ENCODE assay signal across 39 mouse cellular contexts in the genomic region with DNA sequence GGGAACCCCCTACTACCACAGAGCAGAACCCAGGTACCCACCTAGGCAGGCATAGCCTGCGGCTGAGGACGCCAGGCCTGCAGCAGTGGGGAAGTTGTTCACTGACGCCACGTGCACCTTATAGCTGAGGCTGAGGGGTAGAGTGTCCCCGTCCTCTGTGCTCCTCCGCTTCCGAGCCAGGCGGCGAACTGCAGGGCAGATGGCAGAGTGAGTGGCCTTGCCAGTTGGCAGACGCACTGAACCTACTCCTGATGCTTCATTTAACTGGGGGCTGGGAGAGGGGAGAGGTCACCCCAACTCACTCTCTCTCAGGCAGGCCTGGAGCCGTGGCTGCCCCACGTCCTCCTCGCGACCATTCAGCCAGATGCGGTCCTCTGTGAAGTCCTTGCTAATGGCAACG. TPM values are rescaled to one million over a fixed set of nuclear protein-coding genes. Genes with fewer than 3 reads are reported as not detected.
A peak's percentile ranks its signal among the peaks of the same experiment; 100 is the strongest.
DNase-seq lines count a peak whose midpoint lies in the region; ATAC-seq and TF ChIP-seq lines count a peak whose summit lies in the region.
"Had no signal": no experiment of that assay in that cellular context is flagged by ENCODE, and none has a peak within 500 bp of the region (broad histone marks: within the 10 kb centered on the region; RNA-seq: fewer than 3 reads in every experiment).

No protein-coding gene starts in this region.

- WGBS in midbrain, postnatal 0 days, result 95% methylated on average over 16 of the region's 16 CpGs
- 95% methylated on average over 16 of the region's 16 CpGs for WGBS in midbrain, embryonic 15.5 days
- WGBS in heart, embryonic 12.5 days, result 90% methylated on average over 16 of the region's 16 CpGs

- TF ChIP-seq CTCF in midbrain, postnatal 0 days (IDR thresholded peaks at IDR 0.05), result no peak

- peaks cover 5% of the 10 kb centered on the region; the same call in 1 of the 2 replicates for H3K4me1 ChIP-seq in midbrain, postnatal 0 days (ENCODE audit: insufficient read depth, low read length)
- peaks cover 14% of the 10 kb centered on the region for H3K4me1 ChIP-seq in midbrain, embryonic 15.5 days
- H3K4me1 ChIP-seq in heart, embryonic 12.5 days (replicated peaks), result peaks cover 19% of the 10 kb centered on the region

- no peaks in the 10 kb centered on the region for H3K27me3 ChIP-seq in midbrain, postnatal 0 days (ENCODE audit: insufficient read depth, low read length)
- H3K27me3 ChIP-seq in midbrain, embryonic 15.5 days (replicated peaks), result no peaks in the 10 kb centered on the region
- H3K27me3 ChIP-seq in heart, embryonic 12.5 days (replicated peaks), result no peaks in the 10 kb centered on the region
- H3K27me3 ChIP-seq: CH12.LX; embryonic facial prominence, embryonic 13.5 days; heart, embryonic 15.5 days; limb, embryonic 12.5 days had no signal

- H3K9me3 ChIP-seq in midbrain, postnatal 0 days (ENCODE audit: low read length), result no peaks in the 10 kb centered on the region
- no peaks in the 10 kb centered on the region for H3K9me3 ChIP-seq in midbrain, embryonic 15.5 days
- no peaks in the 10 kb centered on the region; the same call in 1 of the 2 replicates for H3K9me3 ChIP-seq in heart, embryonic 12.5 days (replicated peaks)
- H3K9me3 ChIP-seq: embryonic facial prominence, embryonic 13.5 days; heart, embryonic 15.5 days had no signal

- H3K36me3 ChIP-seq in midbrain, postnatal 0 days (ENCODE audit: insufficient read depth, low read length), result peaks cover 37% of the 10 kb centered on the region
- peaks cover 25% of the 10 kb centered on the region for H3K36me3 ChIP-seq in midbrain, embryonic 15.5 days (replicated peaks)
- H3K36me3 ChIP-seq in heart, embryonic 12.5 days, result peaks cover 49% of the 10 kb centered on the region

- no peak overlapping the region for H3K9ac ChIP-seq in midbrain, postnatal 0 days (replicated peaks; ENCODE audit: low read length, poor library complexity, severe bottlenecking)
- H3K9ac ChIP-seq in midbrain, embryonic 15.5 days, result no peak overlapping the region
- no peak overlapping the region for H3K9ac ChIP-seq in heart, embryonic 12.5 days
- H3K9ac ChIP-seq: embryonic facial prominence, embryonic 13.5 days; heart, embryonic 15.5 days; liver, embryonic 12.5 days; liver, postnatal 0 days had no signal

- no peak overlapping the region for H3K27ac ChIP-seq in midbrain, postnatal 0 days (ENCODE audit: low read depth, low read length)
- no peak overlapping the region for H3K27ac ChIP-seq in midbrain, embryonic 15.5 days
- H3K27ac ChIP-seq in heart, embryonic 12.5 days (ENCODE audit: poor library complexity, severe bottlenecking), result no peak overlapping the region
- H3K27ac ChIP-seq: embryonic facial prominence, embryonic 13.5 days; forebrain, embryonic 10.5 days; heart, embryonic 15.5 days; kidney, postnatal 0 days; liver, embryonic 12.5 days; stomach, postnatal 0 days had no signal

- peak; percentile 76 for DNase-seq in cerebellum, adult 11 months
- peak; percentile 15 for DNase-seq in midbrain, postnatal 0 days (ENCODE audit: low spot score)
- DNase-seq in cerebellum, postnatal 10 days, result peak; percentile 88 to 92
- DNase-seq in layer of hippocampus, postnatal 10 days (ENCODE audit: low spot score in 2 of 2), result no peak
- DNase-seq in heart, adult 11 months, result no peak
- DNase-seq: adrenal gland, adult 8-10 months; kidney, adult 8-10 months; kidney, postnatal 4 days; layer of hippocampus, postnatal 36 days; liver, postnatal 0 days; lung, postnatal 4 days; midbrain, embryonic 14.5 days; right cerebral cortex, postnatal 4 days; thymus, adult 18-20 months; thymus, postnatal 25 days had no signal

- no peak for ATAC-seq in cerebellum, adult (ENCODE audit: insufficient number of reproducible peaks, low FRiP score, low TSS enrichment)
- no peak for ATAC-seq in midbrain, postnatal 0 days (ENCODE audit: low FRiP score)
- ATAC-seq in midbrain, embryonic 15.5 days (replicated peaks), result no peak
- ATAC-seq in heart, embryonic 12.5 days (ENCODE audit: insufficient number of reproducible peaks, low FRiP score), result no peak
- ATAC-seq: forebrain, embryonic 16.5 days; intestine, embryonic 16.5 days; liver, embryonic 12.5 days; liver, postnatal 0 days; lung, postnatal 0 days had no signal

- H3K4me3 ChIP-seq in midbrain, postnatal 0 days (ENCODE audit: low read depth, low read length), result no peak overlapping the region
- no peak overlapping the region for H3K4me3 ChIP-seq in midbrain, embryonic 15.5 days
- no peak overlapping the region for H3K4me3 ChIP-seq in heart, embryonic 12.5 days
- H3K4me3 ChIP-seq: embryonic facial prominence, embryonic 13.5 days; forebrain, embryonic 10.5 days; heart, embryonic 15.5 days; limb, embryonic 12.5 days; liver, embryonic 12.5 days had no signal

- H3K4me2 ChIP-seq in midbrain, postnatal 0 days (ENCODE audit: low read depth, low read length, poor library complexity, severe bottlenecking), result no peak overlapping the region
- H3K4me2 ChIP-seq in midbrain, embryonic 15.5 days, result no peak overlapping the region
- no peak overlapping the region for H3K4me2 ChIP-seq in heart, embryonic 12.5 days
- H3K4me2 ChIP-seq: embryonic facial prominence, embryonic 13.5 days; heart, embryonic 15.5 days; limb, embryonic 12.5 days; liver, embryonic 12.5 days had no signal

RNA-seq across cellular contexts. Expression of gene Mvd, which starts 3.9 kb away (rescaled TPM):
- 57.1 and 94.5 TPM in 2 replicates for total RNA-seq in midbrain, postnatal 0 days (2014; rRNA removed)
- 62.1 and 66.8 TPM in 2 replicates for polyA plus RNA-seq in midbrain, postnatal 0 days (2015; fragmentation: Nextera tagmentation; extraction: Ambion mirVana)
- 62.3 and 68.3 TPM in 2 replicates for polyA plus RNA-seq in midbrain, embryonic 15.5 days (2015; fragmentation: Nextera tagmentation; extraction: Ambion mirVana)
- 22.8 and 24.1 TPM in 2 replicates for polyA plus RNA-seq in heart, embryonic 12.5 days (2016; fragmentation: Nextera tagmentation; extraction: Ambion mirVana)
- 10 to 100 TPM; 50.9 to 56.4 TPM for total RNA-seq in layer of hippocampus, postnatal 10 days (2021)

RNA-seq across cellular contexts. Expression of gene Cyba, which starts 6.6 kb away (rescaled TPM):
- 23.1 and 27.7 TPM in 2 replicates for total RNA-seq in midbrain, postnatal 0 days (2014; rRNA removed)
- polyA plus RNA-seq in midbrain, postnatal 0 days (2015; fragmentation: Nextera tagmentation; extraction: Ambion mirVana), result 35.6 and 40.4 TPM in 2 replicates
- 33.6 and 35.1 TPM in 2 replicates for polyA plus RNA-seq in midbrain, embryonic 15.5 days (2015; fragmentation: Nextera tagmentation; extraction: Ambion mirVana)
- 175 and 182 TPM in 2 replicates for polyA plus RNA-seq in heart, embryonic 12.5 days (2016; fragmentation: Nextera tagmentation; extraction: Ambion mirVana)
- 10 to 100 TPM; 11.6 to 12.8 TPM for total RNA-seq in layer of hippocampus, postnatal 10 days (2021)
- polyA plus RNA-seq: C2C12 had no signal

RNA-seq across cellular contexts. Expression of gene Il17c, which starts 17.5 kb away (rescaled TPM):
- total RNA-seq in midbrain, postnatal 0 days (2014; rRNA removed), result not detected in 2 replicates
- 0.37 TPM in 1 of 2 replicates, not detected in the other for polyA plus RNA-seq in midbrain, postnatal 0 days (2015; fragmentation: Nextera tagmentation; extraction: Ambion mirVana)
- polyA plus RNA-seq in midbrain, embryonic 15.5 days (2015; fragmentation: Nextera tagmentation; extraction: Ambion mirVana), result 0.26 TPM in 1 of 2 replicates, not detected in the other
- not detected in 2 replicates for polyA plus RNA-seq in heart, embryonic 12.5 days (2016; fragmentation: Nextera tagmentation; extraction: Ambion mirVana)
- not detected for total RNA-seq in layer of hippocampus, postnatal 10 days (2021)
- total RNA-seq: adrenal gland, postnatal 4 days; CH12.LX; G1E; gastrocnemius, adult 8-10 months; heart, postnatal 25 days; layer of hippocampus, adult 8-10 months; layer of hippocampus, postnatal 36 days; left cerebral cortex, postnatal 10 days; neutrophil, adult 5-6 weeks had no signal
- polyA plus RNA-seq: forebrain, embryonic 16.5 days; G1E; heart, embryonic 15.5 days; hindbrain, embryonic 11.5 days; intestine, embryonic 16.5 days; kidney, postnatal 0 days; limb, embryonic 12.5 days; liver, embryonic 12.5 days; liver, postnatal 0 days; lung, postnatal 0 days; midbrain, embryonic 14.5 days had no signal

RNA-seq across cellular contexts. Expression of gene Snai3, which starts 21.2 kb away (rescaled TPM):
- not detected in 2 replicates for total RNA-seq in midbrain, postnatal 0 days (2014; rRNA removed)
- polyA plus RNA-seq in midbrain, postnatal 0 days (2015; fragmentation: Nextera tagmentation; extraction: Ambion mirVana), result not detected in 2 replicates
- not detected in 2 replicates for polyA plus RNA-seq in midbrain, embryonic 15.5 days (2015; fragmentation: Nextera tagmentation; extraction: Ambion mirVana)
- 2.1 and 2.3 TPM in 2 replicates for polyA plus RNA-seq in heart, embryonic 12.5 days (2016; fragmentation: Nextera tagmentation; extraction: Ambion mirVana)
- not detected for total RNA-seq in layer of hippocampus, postnatal 10 days (2021)
- total RNA-seq: adrenal gland, adult 8-10 months; G1E; layer of hippocampus, adult 8-10 months; layer of hippocampus, postnatal 36 days; left cerebral cortex, postnatal 10 days had no signal
- polyA plus RNA-seq: forebrain, embryonic 16.5 days; G1E; hindbrain, embryonic 11.5 days; midbrain, embryonic 14.5 days; neural tube, embryonic 11.5 days had no signal

RNA-seq across cellular contexts. Expression of gene Rnf166, which starts 36.5 kb away (rescaled TPM):
- 26.4 and 40.8 TPM in 2 replicates for total RNA-seq in midbrain, postnatal 0 days (2014; rRNA removed)
- polyA plus RNA-seq in midbrain, postnatal 0 days (2015; fragmentation: Nextera tagmentation; extraction: Ambion mirVana), result 25.1 and 26.5 TPM in 2 replicates
- 34.3 and 41.5 TPM in 2 replicates for polyA plus RNA-seq in midbrain, embryonic 15.5 days (2015; fragmentation: Nextera tagmentation; extraction: Ambion mirVana)
- 33.7 and 39.7 TPM in 2 replicates for polyA plus RNA-seq in heart, embryonic 12.5 days (2016; fragmentation: Nextera tagmentation; extraction: Ambion mirVana)
- 10 to 100 TPM; 19.7 to 23.5 TPM for total RNA-seq in layer of hippocampus, postnatal 10 days (2021)

Comparison
In these comparisons a context has a peak if more than half of its experiments do, and no peak if none do; other contexts are left out.
1. DNase-seq: peak in cerebellum, adult 11 months (single experiment), midbrain, postnatal 0 days (single experiment) and cerebellum, postnatal 10 days (2 of 2); none in layer of hippocampus, postnatal 10 days (0 of 2) and heart, adult 11 months (single experiment).